Mouse (Mus musculus): ENCODE results near the gene Hspa12b. TPM values are rescaled to one million over a fixed set of nuclear protein-coding genes. Genes with fewer than 3 reads are reported as not detected.
"Not testable (repeated sequence)": the region's sequence is repeated elsewhere in the genome, so short reads cannot be mapped to it uniquely, and the experiment has no call there.

Gene Hspa12b
- 10 to 100 TPM in 1 of 2 experiments, 1 to 10 TPM in 1; 7.7 to 12.3 TPM for total RNA-seq (2021)
- long read RNA-seq, experiment 1, partial matches to known transcripts, result 2 of 10 reads
- long read RNA-seq, experiment 1, other reads (novel, unspliced or antisense), result 4 of 10 reads
- long read RNA-seq, experiment 2, partial matches to known transcripts, result 0 of 5 reads
- long read RNA-seq, experiment 2, other reads (novel, unspliced or antisense), result 1 of 5 reads

GRCm38 (mm10) chr2:131127161-131127730, at the start of gene Hspa12b:
TSS of gene Hspa12b (plus strand) at chr2:131127280.
- peak; percentile 58 to 77 for DNase-seq

- no peak for DNase-seq
Measured at GRCm38 (mm10) chr2:131080507-131080906, 46.6 kb upstream of the Hspa12b start.

DNA sequence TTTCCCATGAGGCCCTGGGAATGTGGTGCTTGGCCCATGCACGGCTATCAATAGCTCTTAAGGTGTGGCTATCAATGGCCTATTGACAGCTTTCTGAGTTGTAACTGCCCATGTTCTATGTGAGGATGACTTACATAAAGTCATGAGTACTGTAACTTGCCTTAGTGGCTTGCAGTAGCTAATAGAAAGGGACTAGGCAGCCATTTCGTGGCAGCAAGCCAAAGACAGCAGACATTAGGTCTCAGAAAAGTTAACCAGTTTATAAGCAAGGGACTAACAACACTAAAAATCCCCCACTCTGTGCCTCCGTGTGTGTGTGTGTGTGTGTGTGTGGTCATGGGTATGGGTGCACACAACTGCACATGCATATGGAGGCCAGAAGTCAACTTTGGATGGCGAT, 42.9 kb upstream of the Hspa12b start:
- no peak for DNase-seq

- DNase-seq, result no peak
Measured at GRCm38 (mm10) chr2:131086667-131087390, 40.3 kb upstream of the Hspa12b start, which contains the start of gene Siglec1. TSS of gene Siglec1 (minus strand) at chr2:131086765.

GRCm38 (mm10) chr2:131088581-131088980, 38.5 kb upstream of the Hspa12b start:
- no peak for DNase-seq

GRCm38 (mm10) chr2:131089634-131090033, 37.4 kb upstream of the Hspa12b start:
- DNase-seq, result no peak

- DNase-seq, result peak; percentile 5 to 23
Measured at GRCm38 (mm10) chr2:131090852-131091251, 36.2 kb upstream of the Hspa12b start.

GRCm38 (mm10) chr2:131093577-131093976, 33.5 kb upstream of the Hspa12b start:
- no peak for DNase-seq

DNA sequence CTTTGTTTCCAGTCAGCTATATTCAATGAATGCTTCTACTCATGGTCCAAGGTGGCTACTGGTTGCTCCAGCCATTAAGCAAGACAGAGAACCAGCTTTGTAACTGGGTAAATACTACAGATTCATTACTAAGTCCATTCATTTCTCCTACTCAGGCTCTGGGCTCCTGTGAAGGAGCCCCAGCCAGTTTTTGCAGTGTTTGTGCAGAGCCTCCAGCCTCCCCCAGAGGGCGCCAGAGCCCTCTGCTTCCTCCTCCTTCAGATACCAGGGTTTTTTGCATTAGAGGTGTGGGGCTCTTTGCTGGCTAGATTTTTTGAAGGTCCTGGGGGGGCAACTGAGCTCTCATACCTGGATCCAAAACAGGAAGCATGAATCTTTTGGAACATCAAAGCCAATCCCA, 32.3 kb upstream of the Hspa12b start:
- DNase-seq, result peak; percentile 76 to 86

- DNase-seq, result peak; percentile 40 to 60
Measured at GRCm38 (mm10) chr2:131096101-131096795, 30.8 kb upstream of the Hspa12b start.

- no peak for DNase-seq
Measured at GRCm38 (mm10) chr2:131097087-131097486, 30.0 kb upstream of the Hspa12b start.

DNA sequence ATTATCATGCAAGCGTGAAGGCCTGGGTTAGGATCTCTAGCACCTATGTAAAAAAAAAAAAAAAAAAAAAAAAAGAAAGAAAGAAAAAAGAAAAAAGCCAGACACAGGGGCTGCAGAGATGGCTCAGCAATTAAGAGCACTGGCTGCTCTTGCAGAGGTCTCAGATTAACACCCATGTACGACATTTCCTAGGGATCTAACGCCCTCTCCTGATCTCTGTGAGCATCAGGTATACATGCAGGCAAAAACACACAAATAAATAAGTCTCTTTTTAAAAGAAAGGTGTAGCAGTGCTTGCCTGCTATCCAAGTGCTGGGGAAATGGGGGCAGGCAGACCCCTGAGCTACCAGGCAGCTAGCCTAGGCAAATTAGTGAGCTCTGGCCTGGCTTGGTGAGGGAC, 25.6 kb upstream of the Hspa12b start:
- DNase-seq, result no peak

DNA sequence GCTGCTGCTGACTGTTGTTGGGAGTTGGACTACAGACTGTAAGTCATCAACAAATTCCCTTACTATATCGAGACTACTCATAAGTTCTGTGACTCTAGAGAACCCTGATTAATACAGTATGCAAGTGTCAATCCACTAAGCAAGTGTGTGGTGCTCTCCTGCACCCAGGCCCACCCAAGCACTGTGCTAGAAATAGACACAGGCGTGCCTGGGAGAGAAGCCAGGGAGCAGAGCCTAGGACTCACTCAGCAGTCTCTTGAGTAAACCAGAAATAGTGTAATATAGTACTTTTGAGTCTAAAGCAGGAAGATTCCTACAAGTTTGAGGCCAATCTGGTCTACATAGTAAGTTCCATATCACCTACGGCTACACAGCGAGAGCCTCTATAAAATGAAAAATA, 23.1 kb upstream of the Hspa12b start:
- no peak for DNase-seq

DNA sequence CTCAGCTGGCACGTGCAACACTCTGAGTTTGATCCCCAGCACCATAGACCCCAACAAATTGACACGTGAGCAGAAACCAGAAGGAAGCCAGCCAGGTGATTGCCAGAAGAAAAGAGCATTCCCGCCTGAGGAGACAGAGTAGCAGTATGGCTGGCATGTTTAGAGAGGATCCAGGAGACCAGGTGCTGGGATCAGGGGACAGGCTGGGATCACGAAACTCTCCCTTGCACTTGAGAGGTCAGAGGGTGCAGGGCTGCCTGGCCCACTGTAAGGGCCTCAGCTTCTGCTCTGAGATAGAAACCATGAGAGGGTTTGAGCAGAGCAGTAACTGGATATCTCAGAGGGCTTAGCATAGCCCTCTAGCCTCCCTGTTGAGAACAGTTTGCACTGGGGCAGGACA, 22.0 kb upstream of the Hspa12b start:
- DNase-seq, result not testable (repeated sequence)

DNA sequence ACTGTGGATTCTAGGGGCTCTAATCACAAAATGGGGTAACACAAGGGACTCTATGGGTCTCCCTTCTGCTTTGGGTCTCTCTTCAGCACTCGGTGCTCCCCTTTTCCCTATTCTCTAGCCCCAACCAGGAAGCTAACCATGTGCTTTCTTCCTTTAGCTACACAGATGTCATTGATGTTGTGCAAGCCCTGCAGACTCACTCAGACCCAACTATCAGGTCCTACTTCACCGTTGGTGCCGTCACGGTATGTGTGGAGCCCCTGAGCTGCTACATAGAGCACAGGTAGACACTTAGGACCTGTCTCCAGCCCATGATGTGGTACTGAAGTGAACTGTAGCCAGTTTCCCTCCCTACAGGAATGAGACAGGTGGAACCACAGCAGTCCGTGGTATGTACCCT, 21.1 kb upstream of the Hspa12b start:
- DNase-seq, result no peak

DNA sequence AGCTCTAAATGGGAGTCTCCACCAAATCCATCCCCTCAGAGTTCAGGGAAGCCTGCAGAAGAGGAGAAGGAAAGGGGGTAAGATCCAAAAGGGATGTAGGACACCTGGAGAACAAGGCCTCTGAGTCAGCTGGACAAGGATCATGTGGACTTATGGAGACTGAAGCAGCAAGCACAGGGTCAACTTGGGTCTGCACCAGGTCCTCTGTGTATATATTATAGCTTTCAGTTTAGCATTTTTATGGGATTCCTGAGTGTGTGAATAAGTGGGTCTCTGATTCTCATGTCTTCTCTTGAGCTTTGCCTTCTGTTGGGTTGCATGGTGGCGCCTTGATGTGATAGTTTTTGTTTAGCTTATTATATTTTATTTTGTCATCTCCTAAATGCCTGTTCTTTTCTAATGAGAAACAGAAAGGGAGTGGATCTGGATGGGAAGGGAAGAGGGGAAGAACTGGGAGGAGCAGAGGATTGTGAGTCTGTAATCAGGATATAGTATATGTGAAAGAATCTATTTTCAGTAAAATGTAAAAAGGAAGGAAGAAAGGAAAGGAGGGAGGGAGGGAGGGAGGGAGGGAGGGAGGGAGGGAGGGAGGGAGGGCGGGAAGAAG, 8.0 kb upstream of the Hspa12b start:
- DNase-seq, result no peak

DNA sequence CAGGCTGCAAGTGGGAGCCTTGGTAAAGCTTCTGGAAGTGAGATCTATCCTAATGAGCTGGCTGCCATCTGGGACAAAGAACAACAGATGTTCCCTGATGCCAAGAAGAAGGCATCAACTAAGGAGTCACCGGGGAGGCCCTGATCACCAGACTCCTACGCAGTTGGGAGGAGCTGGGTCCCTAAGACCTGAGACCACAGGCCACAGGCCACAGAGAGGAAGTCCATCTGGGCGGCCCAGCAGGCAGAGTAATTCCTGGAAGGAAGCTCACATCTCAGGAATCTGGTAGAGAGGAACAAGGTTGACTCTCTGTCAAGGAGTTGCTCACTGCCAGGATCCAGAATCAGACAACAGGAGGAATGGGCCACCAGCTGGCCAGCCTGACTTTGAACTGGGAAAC, 2.9 kb upstream of the Hspa12b start:
- no peak for DNase-seq

DNA sequence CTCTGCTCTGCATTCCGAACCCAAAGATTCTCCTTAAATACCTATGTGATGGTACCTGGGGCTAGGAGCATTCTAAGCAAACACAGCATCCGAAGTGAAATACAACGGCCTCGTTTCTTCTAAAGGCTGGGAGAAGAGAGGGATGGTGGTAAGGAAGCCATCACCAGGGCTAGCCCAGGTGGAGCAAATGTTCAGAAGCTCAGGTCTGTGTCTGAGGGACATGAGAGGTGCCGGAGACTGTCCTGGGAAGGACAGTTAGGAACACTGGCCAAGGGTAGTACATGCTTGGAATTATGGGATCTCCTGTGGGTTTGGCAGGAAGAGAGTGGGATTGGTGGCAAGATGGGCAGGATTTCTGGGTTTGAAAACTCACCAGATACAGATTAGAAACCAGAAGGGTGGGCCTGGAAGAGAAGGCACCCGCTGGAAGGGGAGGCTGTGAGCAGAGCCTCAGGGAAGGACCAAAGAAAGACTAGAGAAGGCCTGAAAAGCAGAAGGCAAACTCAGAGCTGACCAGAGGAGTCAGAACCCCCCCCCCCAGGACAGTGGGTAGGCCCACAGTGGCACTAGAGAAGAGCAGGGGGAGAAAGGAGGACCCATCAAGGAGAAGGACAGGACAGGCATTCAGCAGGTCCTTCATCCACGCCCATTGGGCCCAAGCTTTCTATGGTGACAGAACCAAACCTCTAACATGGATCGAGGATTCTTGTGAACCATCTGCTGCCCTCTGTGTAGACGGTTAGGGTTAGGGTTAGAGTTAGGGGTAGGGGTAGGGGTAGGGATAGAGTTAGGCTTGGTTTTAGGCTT, 1.7 kb upstream of the Hspa12b start:
- no peak for DNase-seq

- DNase-seq, result no peak
Measured at GRCm38 (mm10) chr2:131125964-131126815, 890 bp upstream of the Hspa12b start.

- no peak for DNase-seq
Measured at GRCm38 (mm10) chr2:131128211-131128610, 1.1 kb downstream of the Hspa12b start.
